ENCODE assay signal across 29 mouse cellular contexts in the genomic region with DNA sequence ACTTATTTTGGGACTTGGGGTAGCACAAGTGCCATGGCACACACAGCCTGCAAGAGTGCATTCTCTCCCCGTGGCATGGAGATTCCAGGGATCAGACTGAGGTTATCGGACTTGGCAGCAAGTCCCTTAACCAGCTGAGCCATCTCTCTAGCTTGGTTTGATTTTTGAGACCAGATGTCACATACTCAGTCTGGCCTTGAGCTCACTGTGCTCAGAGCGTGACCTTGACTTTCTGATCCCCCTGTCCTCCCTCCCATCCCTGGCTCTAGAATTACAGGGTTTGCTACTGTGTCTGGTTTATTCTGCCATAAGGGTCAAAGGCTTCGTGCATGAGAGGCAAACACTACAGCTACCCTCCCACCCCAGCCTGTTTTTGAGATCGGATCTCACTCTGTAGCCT. TPM values are rescaled to one million over a fixed set of nuclear protein-coding genes. Genes with fewer than 3 reads are reported as not detected.
DNase-seq lines count a peak whose midpoint lies in the region; ATAC-seq and TF ChIP-seq lines count a peak whose summit lies in the region.
"Had no signal": no experiment of that assay in that cellular context is flagged by ENCODE, and none has a peak within 500 bp of the region (broad histone marks: within the 10 kb centered on the region; RNA-seq: fewer than 3 reads in every experiment).

No protein-coding gene starts in this region.

- DNase-seq in adrenal gland, adult (ENCODE audit: inconsistent age in 2 of 2, low spot score in 1 of 2), result peak; percentile 82 to 84
- no peak for DNase-seq in adrenal gland, adult 18-20 months (ENCODE audit: low spot score in 2 of 2)
- no peak for DNase-seq in heart, postnatal 25 days (ENCODE audit: low spot score)
- DNase-seq in liver, postnatal 0 days, result no peak
- DNase-seq: adrenal gland, postnatal 25 days; B cell, adult 2 months; cerebellum, adult 11 months; cerebellum, adult 8-10 months; cerebellum, postnatal 14 days; embryo, embryonic 11 days; gastrocnemius, adult 2 months; gastrocnemius, postnatal 25 days; heart, postnatal 4 days had no signal

- H3K27ac ChIP-seq in heart, embryonic 12.5 days (ENCODE audit: poor library complexity, severe bottlenecking), result no peak overlapping the region
- no peak overlapping the region for H3K27ac ChIP-seq in kidney, embryonic 14.5 days (ENCODE audit: low read depth, low read length)
- H3K27ac ChIP-seq in kidney, embryonic 15.5 days, result no peak overlapping the region
- no peak overlapping the region for H3K27ac ChIP-seq in liver, postnatal 0 days (ENCODE audit: low read depth)
- H3K27ac ChIP-seq in liver, embryonic 12.5 days, result no peak overlapping the region
- H3K27ac ChIP-seq: embryonic facial prominence, embryonic 15.5 days; forebrain, embryonic 10.5 days; gastrocnemius, adult 2 months; hindbrain, embryonic 12.5 days; intestine, embryonic 15.5 days had no signal

- no peaks in the 10 kb centered on the region for H3K9me3 ChIP-seq in heart, embryonic 12.5 days (replicated peaks)
- no peaks in the 10 kb centered on the region for H3K9me3 ChIP-seq in kidney, embryonic 14.5 days (ENCODE audit: control insufficient read depth, low read length)
- H3K9me3 ChIP-seq in kidney, embryonic 15.5 days (replicated peaks), result no peaks in the 10 kb centered on the region
- H3K9me3 ChIP-seq in liver, postnatal 0 days (ENCODE audit: low read length), result no peaks in the 10 kb centered on the region
- H3K9me3 ChIP-seq in liver, embryonic 12.5 days (replicated peaks), result no peaks in the 10 kb centered on the region
- H3K9me3 ChIP-seq: embryonic facial prominence, embryonic 15.5 days; forebrain, embryonic 10.5 days; hindbrain, embryonic 12.5 days; intestine, embryonic 15.5 days had no signal

- intact Hi-C loops in heart, postnatal 25 days (cut with DNase I), result no loop called here

- 56% methylated on average over 5 of the region's 5 CpGs for WGBS in heart, embryonic 12.5 days
- WGBS in kidney, embryonic 14.5 days, result 29% methylated on average over 5 of the region's 5 CpGs
- WGBS in kidney, embryonic 15.5 days, result 36% methylated on average over 5 of the region's 5 CpGs
- 56% methylated on average over 5 of the region's 5 CpGs for WGBS in liver, postnatal 0 days (ENCODE audit: insufficient replicate concordance)
- WGBS in liver, embryonic 12.5 days (ENCODE audit: insufficient replicate concordance), result 55% methylated on average over 5 of the region's 5 CpGs

- 0 out of 2 replicates have a peak, but pooled peaks cover 6% of the 10 kb centered on the region for H3K27me3 ChIP-seq in heart, embryonic 12.5 days (replicated peaks)
- no peaks in the 10 kb centered on the region for H3K27me3 ChIP-seq in kidney, embryonic 14.5 days (ENCODE audit: control insufficient read depth, insufficient read depth, low read length)
- H3K27me3 ChIP-seq in kidney, embryonic 15.5 days, result peaks cover 13% of the 10 kb centered on the region; the same call in 1 of the 2 replicates
- H3K27me3 ChIP-seq in liver, postnatal 0 days (ENCODE audit: insufficient read depth, low read length), result no peaks in the 10 kb centered on the region
- peaks cover 23% of the 10 kb centered on the region for H3K27me3 ChIP-seq in liver, embryonic 12.5 days (replicated peaks)
- H3K27me3 ChIP-seq: embryonic facial prominence, embryonic 15.5 days; intestine, embryonic 15.5 days had no signal

- H3K4me2 ChIP-seq in heart, embryonic 12.5 days, result no peak overlapping the region
- H3K4me2 ChIP-seq in kidney, embryonic 14.5 days (replicated peaks; ENCODE audit: low read depth, low read length), result no peak overlapping the region
- H3K4me2 ChIP-seq in kidney, embryonic 15.5 days, result no peak overlapping the region
- no peak overlapping the region for H3K4me2 ChIP-seq in liver, postnatal 0 days (ENCODE audit: low read depth, low read length)
- no peak overlapping the region for H3K4me2 ChIP-seq in liver, embryonic 12.5 days
- H3K4me2 ChIP-seq: embryonic facial prominence, embryonic 15.5 days; hindbrain, embryonic 12.5 days; intestine, embryonic 15.5 days had no signal

- no peak for TF ChIP-seq CTCF in liver, postnatal 0 days (IDR thresholded peaks at IDR 0.05; ENCODE audit: low read depth)

- 0 out of 2 replicates have a peak overlapping the region, but pooled peaks have one; percentile 5 for H3K9ac ChIP-seq in heart, embryonic 12.5 days
- no peak overlapping the region for H3K9ac ChIP-seq in kidney, embryonic 14.5 days (ENCODE audit: low read depth, low read length)
- no peak overlapping the region for H3K9ac ChIP-seq in kidney, embryonic 15.5 days
- H3K9ac ChIP-seq in liver, postnatal 0 days (replicated peaks), result no peak overlapping the region
- no peak overlapping the region for H3K9ac ChIP-seq in liver, embryonic 12.5 days
- H3K9ac ChIP-seq: embryonic facial prominence, embryonic 15.5 days; hindbrain, embryonic 12.5 days; intestine, embryonic 15.5 days had no signal

- peaks cover 5% of the 10 kb centered on the region; the same call in 1 of the 2 replicates for H3K4me1 ChIP-seq in heart, embryonic 12.5 days (replicated peaks)
- H3K4me1 ChIP-seq in kidney, embryonic 14.5 days (ENCODE audit: control insufficient read depth, insufficient read depth, low read length), result no peaks in the 10 kb centered on the region
- H3K4me1 ChIP-seq in kidney, embryonic 15.5 days, result peaks cover 6% of the 10 kb centered on the region; the same call in 1 of the 2 replicates
- peaks cover 14% of the 10 kb centered on the region for H3K4me1 ChIP-seq in liver, postnatal 0 days (ENCODE audit: insufficient read depth)
- H3K4me1 ChIP-seq in liver, embryonic 12.5 days, result peaks cover 10% of the 10 kb centered on the region
- H3K4me1 ChIP-seq: hindbrain, embryonic 12.5 days; intestine, embryonic 15.5 days had no signal

- no peak for TF ChIP-seq EP300 in liver, postnatal 0 days (IDR thresholded peaks at IDR 0.05; ENCODE audit: low read depth)

- ATAC-seq in heart, embryonic 12.5 days (ENCODE audit: insufficient number of reproducible peaks, low FRiP score), result no peak
- 0 out of 2 replicates have a peak, but pooled peaks have one; percentile 32 for ATAC-seq in kidney, embryonic 14.5 days (ENCODE audit: low FRiP score, low TSS enrichment)
- ATAC-seq in kidney, embryonic 15.5 days (replicated peaks; ENCODE audit: low FRiP score), result no peak
- ATAC-seq in liver, postnatal 0 days, result peak; percentile 40; the same call in 1 of the 2 replicates
- no peak for ATAC-seq in liver, embryonic 12.5 days
- ATAC-seq: CD4-positive, CD25-positive, alpha-beta regulatory T cell, adult 4 months; forebrain, embryonic 14.5 days; intestine, embryonic 15.5 days had no signal

- no peaks in the 10 kb centered on the region for H3K36me3 ChIP-seq in heart, embryonic 12.5 days
- no peaks in the 10 kb centered on the region for H3K36me3 ChIP-seq in kidney, embryonic 14.5 days (ENCODE audit: control insufficient read depth, insufficient read depth, low read length)
- no peaks in the 10 kb centered on the region for H3K36me3 ChIP-seq in kidney, embryonic 15.5 days
- H3K36me3 ChIP-seq in liver, postnatal 0 days (replicated peaks; ENCODE audit: insufficient read depth, low read length), result no peaks in the 10 kb centered on the region
- H3K36me3 ChIP-seq in liver, embryonic 12.5 days, result no peaks in the 10 kb centered on the region
- H3K36me3 ChIP-seq: embryonic facial prominence, embryonic 15.5 days; forebrain, embryonic 10.5 days; hindbrain, embryonic 12.5 days; intestine, embryonic 15.5 days had no signal

- H3K4me3 ChIP-seq in heart, embryonic 12.5 days, result no peak overlapping the region
- no peak overlapping the region for H3K4me3 ChIP-seq in kidney, embryonic 14.5 days (ENCODE audit: low read length)
- no peak overlapping the region for H3K4me3 ChIP-seq in kidney, embryonic 15.5 days (replicated peaks)
- H3K4me3 ChIP-seq in liver, postnatal 0 days (ENCODE audit: low read depth, low read length), result no peak overlapping the region
- no peak overlapping the region for H3K4me3 ChIP-seq in liver, embryonic 12.5 days
- H3K4me3 ChIP-seq: embryonic facial prominence, embryonic 15.5 days; erythroblast, embryonic 14.5 days; forebrain, embryonic 10.5 days; gastrocnemius, adult 2 months; hindbrain, embryonic 12.5 days; intestine, embryonic 15.5 days had no signal

RNA-seq across cellular contexts. Expression of a gene that starts 6.3 kb away (rescaled TPM):
- 1 to 10 TPM; 1.3 to 3.9 TPM for total RNA-seq in adrenal gland, adult 18-20 months (2021)
- polyA plus RNA-seq in heart, embryonic 12.5 days (2016; fragmentation: Nextera tagmentation; extraction: Ambion mirVana), result 5.6 and 7.7 TPM in 2 replicates
- total RNA-seq in heart, postnatal 25 days (2021), result 1 to 10 TPM; 4.8 to 5.0 TPM
- 4.6 and 6.5 TPM in 2 replicates for polyA plus RNA-seq in kidney, embryonic 14.5 days (2014; fragmentation: Nextera tagmentation; extraction: Ambion mirVana)
- polyA plus RNA-seq in kidney, embryonic 15.5 days (2015; fragmentation: Nextera tagmentation; extraction: Ambion mirVana), result 11.4 and 12.3 TPM in 2 replicates
- polyA plus RNA-seq in liver, postnatal 0 days (2015; fragmentation: Nextera tagmentation; extraction: Ambion mirVana), result 0.73 and 0.76 TPM in 2 replicates
- polyA plus RNA-seq in liver, embryonic 12.5 days (2016; fragmentation: Nextera tagmentation; extraction: Ambion mirVana), result 0.63 and 0.64 TPM in 2 replicates
- total RNA-seq: granulocyte monocyte progenitor cell, adult 5-6 weeks had no signal
- polyA plus RNA-seq: erythroblast, embryonic 14.5 days had no signal

RNA-seq across cellular contexts. Expression of a gene that starts 12.2 kb away (rescaled TPM):
- 10 to 100 TPM in 1 of 2 experiments, 1 to 10 TPM in 1; 3.0 to 13.0 TPM for total RNA-seq in adrenal gland, adult 18-20 months (2021)
- polyA plus RNA-seq in heart, embryonic 12.5 days (2016; fragmentation: Nextera tagmentation; extraction: Ambion mirVana), result 2.3 and 2.4 TPM in 2 replicates
- total RNA-seq in heart, postnatal 25 days (2021), result 1 to 10 TPM; 2.2 to 2.4 TPM
- polyA plus RNA-seq in kidney, embryonic 14.5 days (2014; fragmentation: Nextera tagmentation; extraction: Ambion mirVana), result 1.7 and 1.9 TPM in 2 replicates
- 2.0 and 2.5 TPM in 2 replicates for polyA plus RNA-seq in kidney, embryonic 15.5 days (2015; fragmentation: Nextera tagmentation; extraction: Ambion mirVana)
- 0.04 and 0.07 TPM in 2 replicates for polyA plus RNA-seq in liver, postnatal 0 days (2015; fragmentation: Nextera tagmentation; extraction: Ambion mirVana)
- polyA plus RNA-seq in liver, embryonic 12.5 days (2016; fragmentation: Nextera tagmentation; extraction: Ambion mirVana), result 0.45 and 0.48 TPM in 2 replicates
- polyA plus RNA-seq: CD4-positive, CD25-positive, alpha-beta regulatory T cell, adult 4 months had no signal

RNA-seq across cellular contexts. Expression of a gene that starts 16.0 kb away (rescaled TPM):
- under 1 TPM; 0.36 to 0.51 TPM for total RNA-seq in adrenal gland, adult 18-20 months (2021)
- polyA plus RNA-seq in heart, embryonic 12.5 days (2016; fragmentation: Nextera tagmentation; extraction: Ambion mirVana), result 1.5 and 1.6 TPM in 2 replicates
- total RNA-seq in heart, postnatal 25 days (2021), result under 1 TPM; 0.26 to 0.45 TPM
- 6.4 and 7.7 TPM in 2 replicates for polyA plus RNA-seq in kidney, embryonic 14.5 days (2014; fragmentation: Nextera tagmentation; extraction: Ambion mirVana)
- polyA plus RNA-seq in kidney, embryonic 15.5 days (2015; fragmentation: Nextera tagmentation; extraction: Ambion mirVana), result 8.3 TPM in 2 replicates
- polyA plus RNA-seq in liver, postnatal 0 days (2015; fragmentation: Nextera tagmentation; extraction: Ambion mirVana), result 4.4 and 4.8 TPM in 2 replicates
- polyA plus RNA-seq in liver, embryonic 12.5 days (2016; fragmentation: Nextera tagmentation; extraction: Ambion mirVana), result 0.59 and 0.72 TPM in 2 replicates
- total RNA-seq: adrenal gland, postnatal 25 days; common myeloid progenitor, adult 5-6 weeks; granulocyte monocyte progenitor cell, adult 5-6 weeks had no signal
- polyA plus RNA-seq: CD4-positive, CD25-positive, alpha-beta regulatory T cell, adult 4 months; erythroblast, embryonic 14.5 days had no signal

RNA-seq across cellular contexts. Expression of a gene that starts 23.7 kb away (rescaled TPM):
- total RNA-seq in adrenal gland, adult 18-20 months (2021), result 10 to 100 TPM; 48.2 to 71.4 TPM
- polyA plus RNA-seq in heart, embryonic 12.5 days (2016; fragmentation: Nextera tagmentation; extraction: Ambion mirVana), result 2.9 and 3.3 TPM in 2 replicates
- 10 to 100 TPM; 33.3 to 39.6 TPM for total RNA-seq in heart, postnatal 25 days (2021)
- polyA plus RNA-seq in kidney, embryonic 14.5 days (2014; fragmentation: Nextera tagmentation; extraction: Ambion mirVana), result 2.0 and 2.2 TPM in 2 replicates
- polyA plus RNA-seq in kidney, embryonic 15.5 days (2015; fragmentation: Nextera tagmentation; extraction: Ambion mirVana), result 1.9 and 2.8 TPM in 2 replicates
- 0.67 and 0.75 TPM in 2 replicates for polyA plus RNA-seq in liver, postnatal 0 days (2015; fragmentation: Nextera tagmentation; extraction: Ambion mirVana)
- 0.43 and 0.70 TPM in 2 replicates for polyA plus RNA-seq in liver, embryonic 12.5 days (2016; fragmentation: Nextera tagmentation; extraction: Ambion mirVana)

RNA-seq across cellular contexts. Expression of a gene that starts 25.7 kb away (rescaled TPM):
- not detected for total RNA-seq in adrenal gland, adult 18-20 months (2021)
- polyA plus RNA-seq in heart, embryonic 12.5 days (2016; fragmentation: Nextera tagmentation; extraction: Ambion mirVana), result not detected in 2 replicates
- not detected for total RNA-seq in heart, postnatal 25 days (2021)
- polyA plus RNA-seq in kidney, embryonic 14.5 days (2014; fragmentation: Nextera tagmentation; extraction: Ambion mirVana), result not detected in 2 replicates
- polyA plus RNA-seq in kidney, embryonic 15.5 days (2015; fragmentation: Nextera tagmentation; extraction: Ambion mirVana), result not detected in 2 replicates
- not detected in 2 replicates for polyA plus RNA-seq in liver, postnatal 0 days (2015; fragmentation: Nextera tagmentation; extraction: Ambion mirVana)
- polyA plus RNA-seq in liver, embryonic 12.5 days (2016; fragmentation: Nextera tagmentation; extraction: Ambion mirVana), result not detected in 2 replicates
- total RNA-seq: adrenal gland, postnatal 25 days; common myeloid progenitor, adult 5-6 weeks; gastrocnemius, adult 2 months; gastrocnemius, postnatal 25 days; granulocyte monocyte progenitor cell, adult 5-6 weeks; heart, postnatal 4 days had no signal
- polyA plus RNA-seq: brain, embryonic 14.5 days; CD4-positive, CD25-positive, alpha-beta regulatory T cell, adult 4 months; embryonic facial prominence, embryonic 11.5 days; embryonic facial prominence, embryonic 15.5 days; erythroblast, embryonic 14.5 days; forebrain, embryonic 10.5 days; forebrain, embryonic 14.5 days; heart, embryonic 14.5 days; hindbrain, embryonic 12.5 days; intestine, embryonic 15.5 days had no signal

Comparison
In these comparisons a context has a peak if more than half of its experiments do, and no peak if none do; other contexts are left out.
1. DNase-seq: peak in adrenal gland, adult (2 of 2); none in adrenal gland, adult 18-20 months (0 of 2), heart, postnatal 25 days (single experiment) and liver, postnatal 0 days (single experiment).
2. ATAC-seq: peak in kidney, embryonic 14.5 days (single experiment) and liver, postnatal 0 days (single experiment); none in heart, embryonic 12.5 days (single experiment), kidney, embryonic 15.5 days (single experiment) and liver, embryonic 12.5 days (single experiment).